Mouse (Mus musculus): ENCODE measurements around the gene Fn3krp. TPM values are rescaled to one million over a fixed set of nuclear protein-coding genes. Genes with fewer than 3 reads are reported as not detected.

Fn3krp gene
- polyA plus RNA-seq, 2 experiments: 7.4 to 11.6 TPM

DNA sequence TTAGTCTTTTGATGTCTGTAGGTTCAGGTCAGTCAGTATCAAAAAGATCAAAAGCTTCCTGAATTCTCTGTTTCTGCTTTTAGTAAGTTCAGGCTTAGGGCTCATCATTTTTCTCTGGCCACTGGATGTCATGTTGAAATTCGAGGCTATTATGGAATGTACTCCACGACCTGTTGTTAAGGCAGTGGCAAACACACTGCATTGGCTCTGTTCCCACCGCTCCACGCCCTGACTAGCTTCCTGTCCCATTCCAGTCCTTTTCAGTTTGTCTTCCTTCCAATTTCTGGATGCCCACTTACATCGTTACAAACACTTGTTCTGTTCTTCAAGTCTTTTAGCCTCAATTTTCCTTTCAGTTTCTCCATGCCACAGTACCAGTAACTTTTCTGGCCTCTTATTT, 5.8 kb upstream of the Fn3krp start:
- DNase-seq (ENCODE audit: low spot score) (no peak), ATAC-seq (ENCODE audit: low FRiP score, low read depth) (no peak)
- Histone ChIP-seq H3K4me3 (replicated peaks; ENCODE audit: low read length) (no peak overlapping the region), H3K4me2 (replicated peaks; ENCODE audit: low read depth, low read length, severe bottlenecking) (no peak overlapping the region), H3K9ac (ENCODE audit: low read depth, low read length, severe bottlenecking) (no peak overlapping the region), H3K4me1 (ENCODE audit: control insufficient read depth, insufficient read depth, low read length) (peaks cover under 1% of the 10 kb centered on the region; the same call in 1 of the 2 replicates), H3K9me3 (ENCODE audit: control insufficient read depth, low read length) (no peaks in the 10 kb centered on the region), H3K36me3 (ENCODE audit: control insufficient read depth, insufficient read depth, low read length) (no peaks in the 10 kb centered on the region), H3K27me3 (ENCODE audit: control insufficient read depth, insufficient read depth, low read length) (no peaks in the 10 kb centered on the region), H3K27ac (replicated peaks; ENCODE audit: low read depth, low read length) (no peak overlapping the region)
- no peak for TF ChIP-seq POLR2A (IDR thresholded peaks at IDR 0.05; ENCODE audit: borderline replicate concordance, extremely low read depth, insufficient read depth, insufficient read length)
- 65% methylated on average over 5 of the region's 5 CpGs for WGBS

DNA sequence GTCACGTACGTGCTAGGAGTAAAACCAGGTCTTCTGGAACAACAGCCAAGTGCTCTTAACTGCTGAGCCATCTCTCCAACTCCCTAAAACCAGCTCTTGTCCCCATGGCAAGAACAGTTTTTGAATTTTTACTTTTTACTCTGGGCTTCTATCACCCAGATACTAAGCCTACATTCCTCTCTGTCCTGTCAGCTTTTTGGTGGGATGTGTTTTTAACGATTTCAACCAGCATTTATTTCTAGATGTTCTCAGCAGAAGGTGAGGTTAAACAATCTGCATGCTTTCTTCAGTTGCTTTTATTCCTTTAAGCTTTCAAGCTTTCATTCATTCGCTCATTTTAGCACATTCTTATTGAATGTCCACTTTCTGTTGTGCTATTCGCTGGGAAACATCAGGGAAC, 3.2 kb upstream of the Fn3krp start:
- TF ChIP-seq POLR2A (IDR thresholded peaks at IDR 0.05; ENCODE audit: borderline replicate concordance, extremely low read depth, insufficient read depth, insufficient read length): no peak
- no peaks in the 10 kb centered on the region for H3K9me3 ChIP-seq (ENCODE audit: control insufficient read depth, low read length)
- WGBS: 82% methylated on average over 5 of the region's 5 CpGs
- no peak overlapping the region for H3K4me2 ChIP-seq (replicated peaks; ENCODE audit: low read depth, low read length, severe bottlenecking)
- no peak overlapping the region for H3K4me3 ChIP-seq (replicated peaks; ENCODE audit: low read length)
- no peak overlapping the region for H3K27ac ChIP-seq (replicated peaks; ENCODE audit: low read depth, low read length)
- H3K36me3 ChIP-seq (ENCODE audit: control insufficient read depth, insufficient read depth, low read length): no peaks in the 10 kb centered on the region
- ATAC-seq (ENCODE audit: low FRiP score, low read depth): no peak
- DNase-seq (ENCODE audit: low spot score): no peak
- H3K4me1 ChIP-seq (ENCODE audit: control insufficient read depth, insufficient read depth, low read length): peaks cover 14% of the 10 kb centered on the region; the same call in 1 of the 2 replicates
- H3K9ac ChIP-seq (ENCODE audit: low read depth, low read length, severe bottlenecking): no peak overlapping the region
- H3K27me3 ChIP-seq (ENCODE audit: control insufficient read depth, insufficient read depth, low read length): no peaks in the 10 kb centered on the region

DNA sequence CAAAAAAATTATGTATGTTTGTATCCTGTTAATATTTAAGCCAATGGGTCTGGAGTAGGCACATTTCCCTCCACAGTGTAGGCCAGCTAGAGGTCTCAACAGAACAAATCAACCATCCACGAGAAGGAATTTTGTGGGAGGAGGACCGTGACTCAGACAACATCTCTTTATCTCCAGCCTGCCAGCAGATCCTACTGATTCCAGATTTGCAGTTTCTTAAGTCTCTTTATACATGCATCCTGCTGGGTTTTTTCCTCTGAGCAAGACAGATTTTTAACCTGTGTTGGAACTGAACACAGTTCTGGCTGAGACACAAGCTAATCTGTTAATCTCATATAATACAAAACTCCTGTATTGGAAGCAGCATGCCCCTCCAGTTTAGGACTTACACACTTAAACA, 2.3 kb upstream of the Fn3krp start:
- no peaks in the 10 kb centered on the region for H3K36me3 ChIP-seq (ENCODE audit: control insufficient read depth, insufficient read depth, low read length)
- no peak overlapping the region for H3K9ac ChIP-seq (ENCODE audit: low read depth, low read length, severe bottlenecking)
- peaks cover 14% of the 10 kb centered on the region; the same call in 1 of the 2 replicates for H3K4me1 ChIP-seq (ENCODE audit: control insufficient read depth, insufficient read depth, low read length)
- H3K27me3 ChIP-seq (ENCODE audit: control insufficient read depth, insufficient read depth, low read length): no peaks in the 10 kb centered on the region
- no peak for ATAC-seq (ENCODE audit: low FRiP score, low read depth)
- H3K4me3 ChIP-seq (replicated peaks; ENCODE audit: low read length): no peak overlapping the region
- no peaks in the 10 kb centered on the region for H3K9me3 ChIP-seq (ENCODE audit: control insufficient read depth, low read length)
- H3K27ac ChIP-seq (replicated peaks; ENCODE audit: low read depth, low read length): no peak overlapping the region
- 69% methylated on average over 2 of the region's 2 CpGs for WGBS
- H3K4me2 ChIP-seq (replicated peaks; ENCODE audit: low read depth, low read length, severe bottlenecking): no peak overlapping the region
- TF ChIP-seq POLR2A (IDR thresholded peaks at IDR 0.05; ENCODE audit: borderline replicate concordance, extremely low read depth, insufficient read depth, insufficient read length): no peak
- no peak for DNase-seq (ENCODE audit: low spot score)

- H3K9ac ChIP-seq (ENCODE audit: low read depth, low read length, severe bottlenecking): no peak overlapping the region; the same call in 1 of the 2 replicates
- peak overlapping the region; percentile 72; the same call in 1 of the 2 replicates for H3K27ac ChIP-seq (replicated peaks; ENCODE audit: low read depth, low read length)
- no peak for TF ChIP-seq POLR2A (IDR thresholded peaks at IDR 0.05; ENCODE audit: borderline replicate concordance, extremely low read depth, insufficient read depth, insufficient read length)
- H3K4me1 ChIP-seq (ENCODE audit: control insufficient read depth, insufficient read depth, low read length): peaks cover 14% of the 10 kb centered on the region; the same call in 1 of the 2 replicates
- H3K27me3 ChIP-seq (ENCODE audit: control insufficient read depth, insufficient read depth, low read length): no peaks in the 10 kb centered on the region
- DNase-seq (ENCODE audit: low spot score): no peak
- ATAC-seq (ENCODE audit: low FRiP score, low read depth): no peak
- H3K36me3 ChIP-seq (ENCODE audit: control insufficient read depth, insufficient read depth, low read length): 0 out of 2 replicates have a peak, but pooled peaks cover under 1% of the 10 kb centered on the region
- peak overlapping the region; percentile 84; the same call in 1 of the 2 replicates for H3K4me2 ChIP-seq (replicated peaks; ENCODE audit: low read depth, low read length, severe bottlenecking)
- H3K4me3 ChIP-seq (replicated peaks; ENCODE audit: low read length): peak overlapping the region; percentile 70; the same call in 1 of the 2 replicates
- H3K9me3 ChIP-seq (ENCODE audit: control insufficient read depth, low read length): no peaks in the 10 kb centered on the region
- 40% methylated on average over 5 of the region's 5 CpGs for WGBS
These were observed 822 bp upstream of the Fn3krp start for GRCm38 (mm10) chr11:121420379-121420778.

DNA sequence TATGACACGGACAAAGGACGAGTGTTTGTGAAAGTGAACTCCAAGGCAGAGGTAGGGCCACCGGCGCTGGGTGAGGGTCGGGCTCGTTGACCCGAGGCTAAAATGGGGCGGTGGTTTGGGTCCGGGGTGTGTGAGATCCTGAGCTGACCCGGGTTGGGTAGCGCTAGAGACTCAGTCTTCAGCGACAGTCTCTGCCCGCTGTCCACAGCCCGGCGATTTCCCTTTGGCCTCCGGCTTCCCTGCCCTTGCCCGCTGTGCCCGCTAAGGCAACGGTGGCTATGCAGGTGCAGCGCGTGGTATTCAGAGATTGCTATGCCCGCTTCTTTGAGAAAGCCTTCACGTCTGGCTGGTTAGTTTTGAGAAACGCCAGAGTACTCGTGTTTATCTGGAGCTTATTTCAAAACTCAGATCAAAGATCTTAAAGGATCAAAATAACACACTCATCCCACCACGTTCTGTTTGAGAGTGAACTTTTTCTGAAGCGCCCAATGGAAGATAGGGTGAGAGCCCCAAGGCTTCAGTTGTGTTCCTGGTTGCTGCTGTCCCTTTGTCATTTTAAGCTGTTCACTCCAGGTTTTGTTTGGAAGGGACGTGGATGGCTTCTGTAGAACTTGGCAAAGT, 462 bp downstream of the Fn3krp start:
- H3K9ac ChIP-seq (ENCODE audit: low read depth, low read length, severe bottlenecking): peak overlapping the region; percentile 70
- under 1% methylated on average over 28 of the region's 28 CpGs for WGBS
- H3K4me3 ChIP-seq (replicated peaks; ENCODE audit: low read length): peak overlapping the region; percentile 70
- ATAC-seq (ENCODE audit: low FRiP score, low read depth) (no peak; the same call in 1 of the 2 replicates), DNase-seq (ENCODE audit: low spot score) (no peak)
- H3K9me3 ChIP-seq (ENCODE audit: control insufficient read depth, low read length): no peaks in the 10 kb centered on the region
- peak overlapping the region; percentile 84 for H3K4me2 ChIP-seq (replicated peaks; ENCODE audit: low read depth, low read length, severe bottlenecking)
- no peak for TF ChIP-seq POLR2A (IDR thresholded peaks at IDR 0.05; ENCODE audit: borderline replicate concordance, extremely low read depth, insufficient read depth, insufficient read length)
- peaks cover 9% of the 10 kb centered on the region; the same call in 1 of the 2 replicates for H3K36me3 ChIP-seq (ENCODE audit: control insufficient read depth, insufficient read depth, low read length)
- no peaks in the 10 kb centered on the region for H3K27me3 ChIP-seq (ENCODE audit: control insufficient read depth, insufficient read depth, low read length)
- H3K27ac ChIP-seq (replicated peaks; ENCODE audit: low read depth, low read length): no peak overlapping the region
- H3K4me1 ChIP-seq (ENCODE audit: control insufficient read depth, insufficient read depth, low read length): peaks cover 14% of the 10 kb centered on the region; the same call in 1 of the 2 replicates
